Mouse (Mus musculus): ENCODE measurements around the gene Rsf1. TPM values are rescaled to one million over a fixed set of nuclear protein-coding genes. Genes with fewer than 3 reads are reported as not detected.

Rsf1 gene
- polyA plus RNA-seq, 1 experiment: 4.6 TPM

GRCm38 (mm10) chr7:97696506-97697254 lies 117.0 kb downstream of the Rsf1 start, which contains the start of gene Clns1a:
Gene Clns1a, plus strand, starts transcription at chr7:97696634.
- peak within 1 kb of the TSS; percentile 93 for H3K4me3 ChIP-seq (ENCODE audit: control insufficient read depth, insufficient read depth, low read length)
- no peaks in the 10 kb centered on the region for H3K27me3 ChIP-seq (ENCODE audit: control insufficient read depth, insufficient read depth, low read length)
- DNase-seq: peak; percentile 92
- H3K27ac ChIP-seq (ENCODE audit: control insufficient read depth, insufficient read depth, low read length): peak within 1 kb of the TSS; percentile 27; the same call in 1 of the 2 replicates
- under 1% methylated on average over 63 of the region's 63 CpGs for WGBS
- TF ChIP-seq POLR2A (IDR thresholded peaks at IDR 0.05; ENCODE audit: control insufficient read depth, extremely low read depth, insufficient read depth, low read length, poor library complexity) (peak; percentile 52; the same call in 1 of the 2 replicates), CTCF (IDR thresholded peaks at IDR 0.05; ENCODE audit: borderline replicate concordance, control insufficient read depth, extremely low read depth, insufficient read depth, low read length, poor library complexity) (0 out of 2 replicates have a peak, but pooled peaks have one; percentile 7)
- H3K36me3 ChIP-seq (ENCODE audit: control insufficient read depth, insufficient read depth, low read length): peaks cover 6% of the 10 kb centered on the region; the same call in 1 of the 2 replicates
- peaks cover 6% of the 10 kb centered on the region for H3K4me1 ChIP-seq (replicated peaks; ENCODE audit: control insufficient read depth, insufficient read depth, low read length)

GRCm38 (mm10) chr7:97700173-97700572 lies 120.5 kb downstream of the Rsf1 start:
- Histone ChIP-seq H3K4me1 (replicated peaks; ENCODE audit: control insufficient read depth, insufficient read depth, low read length) (peaks cover 6% of the 10 kb centered on the region), H3K27ac (ENCODE audit: control insufficient read depth, insufficient read depth, low read length) (no peak overlapping the region), H3K27me3 (ENCODE audit: control insufficient read depth, insufficient read depth, low read length) (no peaks in the 10 kb centered on the region), H3K36me3 (ENCODE audit: control insufficient read depth, insufficient read depth, low read length) (peaks cover 6% of the 10 kb centered on the region; the same call in 1 of the 2 replicates), H3K4me3 (ENCODE audit: control insufficient read depth, insufficient read depth, low read length) (no peak overlapping the region)
- TF ChIP-seq POLR2A (IDR thresholded peaks at IDR 0.05; ENCODE audit: control insufficient read depth, extremely low read depth, insufficient read depth, low read length, poor library complexity) (no peak), CTCF (IDR thresholded peaks at IDR 0.05; ENCODE audit: borderline replicate concordance, control insufficient read depth, extremely low read depth, insufficient read depth, low read length, poor library complexity) (no peak)
- 97% methylated on average over 4 of the region's 4 CpGs for WGBS
- no peak for DNase-seq

- 89% methylated on average over 6 of the region's 6 CpGs for WGBS
- no peak for DNase-seq
These were observed 121.4 kb downstream of the Rsf1 start for GRCm38 (mm10) chr7:97701106-97701505.

GRCm38 (mm10) chr7:97707123-97707522 lies 127.4 kb downstream of the Rsf1 start:
- WGBS: 95% methylated on average over 4 of the region's 4 CpGs
- H3K27ac ChIP-seq (ENCODE audit: control insufficient read depth, insufficient read depth, low read length): no peak overlapping the region
- no peak for TF ChIP-seq POLR2A (IDR thresholded peaks at IDR 0.05; ENCODE audit: control insufficient read depth, extremely low read depth, insufficient read depth, low read length, poor library complexity)
- TF ChIP-seq CTCF (IDR thresholded peaks at IDR 0.05; ENCODE audit: borderline replicate concordance, control insufficient read depth, extremely low read depth, insufficient read depth, low read length, poor library complexity): no peak

More at GRCm38 (mm10) chr7:97701106-97701505, 121.4 kb downstream of the Rsf1 start:
- Histone ChIP-seq H3K27me3 (ENCODE audit: control insufficient read depth, insufficient read depth, low read length) (no peaks in the 10 kb centered on the region), H3K27ac (ENCODE audit: control insufficient read depth, insufficient read depth, low read length) (no peak overlapping the region), H3K4me3 (ENCODE audit: control insufficient read depth, insufficient read depth, low read length) (no peak overlapping the region), H3K4me1 (replicated peaks; ENCODE audit: control insufficient read depth, insufficient read depth, low read length) (peaks cover 4% of the 10 kb centered on the region), H3K36me3 (ENCODE audit: control insufficient read depth, insufficient read depth, low read length) (peaks cover 6% of the 10 kb centered on the region; the same call in 1 of the 2 replicates)
- TF ChIP-seq POLR2A (IDR thresholded peaks at IDR 0.05; ENCODE audit: control insufficient read depth, extremely low read depth, insufficient read depth, low read length, poor library complexity) (no peak), CTCF (IDR thresholded peaks at IDR 0.05; ENCODE audit: borderline replicate concordance, control insufficient read depth, extremely low read depth, insufficient read depth, low read length, poor library complexity) (no peak)

GRCm38 (mm10) chr7:97707809-97708208 lies 128.1 kb downstream of the Rsf1 start:
- no peak for DNase-seq
- peaks cover 8% of the 10 kb centered on the region for H3K4me1 ChIP-seq (replicated peaks; ENCODE audit: control insufficient read depth, insufficient read depth, low read length)
- WGBS: 89% methylated on average over 5 of the region's 5 CpGs
- no peaks in the 10 kb centered on the region for H3K27me3 ChIP-seq (ENCODE audit: control insufficient read depth, insufficient read depth, low read length)
- TF ChIP-seq CTCF (IDR thresholded peaks at IDR 0.05; ENCODE audit: borderline replicate concordance, control insufficient read depth, extremely low read depth, insufficient read depth, low read length, poor library complexity) (no peak), POLR2A (IDR thresholded peaks at IDR 0.05; ENCODE audit: control insufficient read depth, extremely low read depth, insufficient read depth, low read length, poor library complexity) (no peak)
- no peak overlapping the region for H3K4me3 ChIP-seq (ENCODE audit: control insufficient read depth, insufficient read depth, low read length)
- no peak overlapping the region for H3K27ac ChIP-seq (ENCODE audit: control insufficient read depth, insufficient read depth, low read length)
- H3K36me3 ChIP-seq (ENCODE audit: control insufficient read depth, insufficient read depth, low read length): peaks cover 6% of the 10 kb centered on the region; the same call in 1 of the 2 replicates

More at GRCm38 (mm10) chr7:97707123-97707522, 127.4 kb downstream of the Rsf1 start:
- H3K27me3 ChIP-seq (ENCODE audit: control insufficient read depth, insufficient read depth, low read length): no peaks in the 10 kb centered on the region
- no peaks in the 10 kb centered on the region; the same call in 1 of the 2 replicates for H3K36me3 ChIP-seq (ENCODE audit: control insufficient read depth, insufficient read depth, low read length)
- no peak for DNase-seq
- peaks cover 8% of the 10 kb centered on the region for H3K4me1 ChIP-seq (replicated peaks; ENCODE audit: control insufficient read depth, insufficient read depth, low read length)
- no peak overlapping the region for H3K4me3 ChIP-seq (ENCODE audit: control insufficient read depth, insufficient read depth, low read length)

GRCm38 (mm10) chr7:97709204-97709603 lies 129.5 kb downstream of the Rsf1 start:
- no peak overlapping the region for H3K4me3 ChIP-seq (ENCODE audit: control insufficient read depth, insufficient read depth, low read length)
- no peak for TF ChIP-seq POLR2A (IDR thresholded peaks at IDR 0.05; ENCODE audit: control insufficient read depth, extremely low read depth, insufficient read depth, low read length, poor library complexity)
- no peak for TF ChIP-seq CTCF (IDR thresholded peaks at IDR 0.05; ENCODE audit: borderline replicate concordance, control insufficient read depth, extremely low read depth, insufficient read depth, low read length, poor library complexity)
- WGBS: 67% methylated on average over 3 of the region's 3 CpGs
- H3K4me1 ChIP-seq (replicated peaks; ENCODE audit: control insufficient read depth, insufficient read depth, low read length): peaks cover 8% of the 10 kb centered on the region
- peaks cover 15% of the 10 kb centered on the region for H3K36me3 ChIP-seq (ENCODE audit: control insufficient read depth, insufficient read depth, low read length)
- H3K27me3 ChIP-seq (ENCODE audit: control insufficient read depth, insufficient read depth, low read length): no peaks in the 10 kb centered on the region
- H3K27ac ChIP-seq (ENCODE audit: control insufficient read depth, insufficient read depth, low read length): no peak overlapping the region; the same call in 1 of the 2 replicates
- no peak for DNase-seq
